Mouse (Mus musculus) neural tube, embryonic 15.5 days (tissue): ENCODE results near the gene Vkorc1. TPM values are rescaled to one million over a fixed set of nuclear protein-coding genes. Genes with fewer than 3 reads are reported as not detected.

Source experiments
- ATAC-seq: fragments of 200-750 bp; cut with Nextera tagmentation; 2 replicates; pipeline ENCODE4 v1.8.0; 2017; ENCODE audit warnings: mild to moderate bottlenecking, moderate TSS enrichment, moderate library complexity; ENCODE audit not compliant: low FRiP score
- H3K27ac ChIP-seq: fragments of 300-500 bp; sonication (generic); replicated peaks from 2 replicates; pipeline ENCODE4 v1.5.1; 2015; ENCODE audit warnings: mild to moderate bottlenecking, inconsistent platforms
- H3K27me3 ChIP-seq: fragments of 300-500 bp; sonication (generic); replicated peaks from 2 replicates; pipeline ENCODE4 v1.6.1; 2015; ENCODE audit warnings: inconsistent platforms
- H3K36me3 ChIP-seq: fragments of 300-500 bp; sonication (generic); 2 replicates; pipeline ENCODE4 v1.6.1; 2015; ENCODE audit warnings: inconsistent platforms
- H3K4me1 ChIP-seq: fragments of 300-500 bp; sonication (generic); 2 replicates; pipeline ENCODE4 v1.6.1; 2015; ENCODE audit warnings: inconsistent platforms
- H3K4me2 ChIP-seq: fragments of 300-500 bp; sonication (generic); 2 replicates; pipeline ENCODE4 v1.6.1; 2015; ENCODE audit warnings: inconsistent platforms, mild to moderate bottlenecking, moderate library complexity
- H3K4me3 ChIP-seq: fragments of 300-500 bp; sonication (generic); replicated peaks from 2 replicates; pipeline ENCODE4 v1.5.1; 2015; ENCODE audit warnings: mild to moderate bottlenecking, inconsistent platforms
- H3K9ac ChIP-seq: fragments of 300-500 bp; sonication (generic); replicated peaks from 2 replicates; pipeline ENCODE4 v1.6.1; 2015; ENCODE audit warnings: mild to moderate bottlenecking, inconsistent platforms
- H3K9me3 ChIP-seq: fragments of 300-500 bp; sonication (generic); replicated peaks from 2 replicates; pipeline ENCODE4 v1.6.1; 2016; ENCODE audit warnings: inconsistent platforms
- WGBS: fragments of 180-500 bp; shearing (Covaris S2); methylation state at CpG from one replicate; pipeline ENCODE4 v1.1.7; 2015; ENCODE audit warnings: mixed read lengths; 5-methylcytosine and 5-hydroxymethylcytosine counted together
- polyA plus RNA-seq: library from polyadenylated mRNA; unstranded; fragments of >200 nt; fragmentation: Nextera tagmentation; extraction: Ambion mirVana; gene quantifications from 2 replicates; pipeline ENCODE4 v1.2.1, GENCODE M21; 2015

Gene Vkorc1
- polyA plus RNA-seq, 1 experiment from 2014 or later = 96.0 TPM

DNA sequence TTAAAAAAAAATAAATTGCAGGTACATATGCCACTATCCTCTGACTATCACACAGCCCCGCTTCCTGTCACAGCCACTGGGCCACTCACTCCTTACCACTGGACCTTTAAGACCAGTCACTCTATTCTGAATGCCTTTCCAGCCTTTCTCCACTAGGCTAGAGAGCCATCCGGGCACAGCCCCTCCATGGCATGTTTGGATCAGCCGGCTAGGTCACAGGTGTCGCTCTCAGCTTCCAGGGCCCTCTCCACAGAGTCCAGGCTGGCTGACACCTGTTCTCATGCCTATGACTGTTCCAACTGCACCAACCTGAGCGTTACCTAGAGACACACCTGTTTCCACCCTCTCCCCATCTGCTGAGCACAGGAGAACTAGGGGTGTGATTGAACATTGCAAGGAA, 33.2 kb upstream of the Vkorc1 start:
- Histone ChIP-seq H3K27me3 (peaks cover 32% of the 10 kb centered on the region), H3K27ac (no peak overlapping the region), H3K9ac (no peak overlapping the region), H3K4me3 (no peak overlapping the region), H3K4me1 (peaks cover 11% of the 10 kb centered on the region; the same call in 1 of the 2 replicates), H3K36me3 (peaks cover 33% of the 10 kb centered on the region), H3K9me3 (no peaks in the 10 kb centered on the region), H3K4me2 (no peak overlapping the region)
- no peak for ATAC-seq
- 56% methylated on average over 5 of the region's 5 CpGs for WGBS

DNA sequence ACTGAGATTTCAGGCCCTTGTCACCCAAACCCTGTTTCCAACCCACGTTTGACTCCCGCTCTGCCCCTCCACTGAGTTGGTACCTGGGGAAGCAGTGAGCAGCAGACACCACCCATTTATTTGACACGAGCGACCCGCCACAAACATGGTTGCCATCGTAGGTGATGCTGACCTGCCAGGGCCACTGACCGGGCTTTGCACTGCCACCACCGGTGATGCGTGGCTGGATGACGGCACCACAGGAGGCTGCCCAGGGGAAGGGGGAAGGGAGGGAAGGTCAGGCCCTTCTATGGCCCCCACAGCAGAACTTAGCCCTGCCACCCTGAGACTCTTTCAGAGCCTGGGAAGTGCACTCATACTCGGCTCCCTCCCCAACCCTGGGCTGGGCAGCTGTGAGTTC, 32.3 kb upstream of the Vkorc1 start:
- peaks cover 11% of the 10 kb centered on the region; the same call in 1 of the 2 replicates for H3K4me1 ChIP-seq
- H3K9me3 ChIP-seq = no peaks in the 10 kb centered on the region
- H3K9ac ChIP-seq = no peak overlapping the region
- no peak overlapping the region for H3K27ac ChIP-seq
- H3K4me3 ChIP-seq = no peak overlapping the region
- H3K27me3 ChIP-seq = peaks cover 32% of the 10 kb centered on the region
- WGBS = 88% methylated on average over 11 of the region's 11 CpGs
- H3K36me3 ChIP-seq = peaks cover 41% of the 10 kb centered on the region
- ATAC-seq = no peak
- no peak overlapping the region for H3K4me2 ChIP-seq

DNA sequence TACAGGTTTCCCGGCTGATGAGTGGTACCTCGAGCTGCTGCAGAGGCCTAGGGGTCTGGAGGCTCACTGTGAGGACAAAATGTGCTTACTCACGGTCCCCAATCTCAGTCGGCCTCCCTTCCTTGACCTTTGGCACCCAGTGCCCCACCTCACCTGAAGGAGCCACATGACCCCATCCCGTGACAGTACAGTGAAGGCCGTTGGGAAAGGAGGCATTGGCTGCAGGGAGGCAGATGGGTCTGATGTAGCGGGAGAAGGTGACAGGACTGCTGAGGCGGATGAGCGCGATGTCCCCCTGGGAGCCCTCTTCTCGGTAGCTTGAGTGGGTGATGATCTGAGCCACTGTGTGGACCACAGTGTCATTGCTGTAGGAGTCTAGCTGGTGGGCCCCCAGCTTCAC, 31.4 kb upstream of the Vkorc1 start:
- Histone ChIP-seq H3K4me2 (no peak overlapping the region), H3K4me3 (no peak overlapping the region), H3K9me3 (no peaks in the 10 kb centered on the region), H3K36me3 (peaks cover 49% of the 10 kb centered on the region), H3K27ac (no peak overlapping the region), H3K9ac (no peak overlapping the region), H3K4me1 (peaks cover 11% of the 10 kb centered on the region; the same call in 1 of the 2 replicates), H3K27me3 (peaks cover 32% of the 10 kb centered on the region)
- WGBS = 90% methylated on average over 11 of the region's 11 CpGs
- no peak for ATAC-seq

DNA sequence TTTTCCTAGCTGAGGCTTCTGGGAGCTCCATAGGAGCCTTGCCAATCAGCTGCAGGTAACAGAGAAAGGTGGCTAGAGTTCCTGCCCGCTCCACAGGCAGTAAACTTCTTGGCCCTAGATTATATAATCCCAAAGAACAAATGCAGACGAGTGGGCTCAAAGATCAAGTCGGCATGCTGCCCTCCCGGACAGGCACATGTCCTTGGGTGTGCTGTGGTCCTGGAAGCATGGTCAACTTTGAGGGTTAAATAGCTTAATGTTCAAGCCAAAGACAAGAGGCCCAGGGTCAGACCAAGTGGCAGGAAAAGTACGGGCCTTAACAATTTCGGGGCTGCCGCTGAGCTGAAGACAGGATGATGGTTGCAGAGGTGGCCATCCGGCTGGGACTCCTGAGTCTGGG, 30.6 kb upstream of the Vkorc1 start:
- Histone ChIP-seq H3K9me3 (no peaks in the 10 kb centered on the region), H3K4me1 (peaks cover 11% of the 10 kb centered on the region; the same call in 1 of the 2 replicates), H3K27ac (no peak overlapping the region), H3K4me2 (no peak overlapping the region), H3K27me3 (peaks cover 32% of the 10 kb centered on the region), H3K36me3 (peaks cover 52% of the 10 kb centered on the region), H3K4me3 (no peak overlapping the region), H3K9ac (no peak overlapping the region)
- no peak for ATAC-seq
- WGBS = 92% methylated on average over 8 of the region's 8 CpGs

DNA sequence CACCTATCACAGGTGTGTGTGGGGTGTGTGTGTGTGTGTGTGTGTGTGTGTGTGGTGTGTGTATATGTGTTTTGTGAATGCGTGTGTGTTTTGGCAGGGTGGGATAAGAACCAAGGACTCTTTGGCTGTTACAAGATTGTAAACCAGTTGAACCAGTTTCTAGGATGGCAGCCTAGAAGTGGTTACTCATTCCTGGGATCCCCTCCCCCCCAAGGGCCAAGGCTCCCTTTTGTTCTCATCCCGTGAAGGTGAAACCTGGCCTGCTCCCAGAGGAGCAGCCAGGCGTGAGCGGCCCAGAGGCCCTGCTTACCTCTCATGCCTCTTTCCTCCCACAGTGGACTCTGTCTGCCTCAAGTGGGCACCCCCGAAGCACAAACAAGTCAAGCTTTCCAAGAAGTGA, 29.8 kb upstream of the Vkorc1 start:
- 80% methylated on average over 5 of the region's 5 CpGs for WGBS
- ATAC-seq = no peak

DNA sequence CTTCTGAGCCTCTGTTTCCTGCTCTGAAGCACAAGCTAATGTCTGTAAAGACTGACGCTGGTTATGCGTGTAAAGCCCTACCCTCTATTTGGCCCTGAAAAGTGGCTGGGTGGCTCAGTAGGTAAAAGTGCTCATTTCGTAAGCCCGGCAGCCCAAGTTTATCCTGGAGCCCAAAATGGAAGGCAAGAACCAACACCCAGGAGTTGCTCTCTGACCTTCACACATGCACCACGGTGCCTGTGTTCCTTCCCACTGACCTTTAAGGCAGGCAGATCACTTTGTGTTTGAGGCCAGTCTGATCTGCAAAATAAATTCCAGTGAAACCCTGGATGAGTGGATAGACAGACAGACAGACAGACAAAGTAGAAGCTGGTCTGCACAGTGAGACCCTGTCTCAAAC, 28.3 kb upstream of the Vkorc1 start:
- ATAC-seq = no peak
- Histone ChIP-seq H3K9ac (no peak overlapping the region), H3K27ac (no peak overlapping the region), H3K9me3 (no peaks in the 10 kb centered on the region), H3K36me3 (peaks cover 57% of the 10 kb centered on the region), H3K27me3 (peaks cover 12% of the 10 kb centered on the region), H3K4me2 (no peak overlapping the region), H3K4me1 (no peaks in the 10 kb centered on the region), H3K4me3 (no peak overlapping the region)
- WGBS = 94% methylated on average over 5 of the region's 5 CpGs

More for the DNA sequence above, 29.8 kb upstream of the Vkorc1 start:
- Histone ChIP-seq H3K4me1 (peaks cover 11% of the 10 kb centered on the region; the same call in 1 of the 2 replicates), H3K9me3 (no peaks in the 10 kb centered on the region), H3K4me3 (no peak overlapping the region), H3K27ac (no peak overlapping the region), H3K36me3 (peaks cover 57% of the 10 kb centered on the region), H3K4me2 (no peak overlapping the region), H3K27me3 (peaks cover 27% of the 10 kb centered on the region), H3K9ac (no peak overlapping the region)

DNA sequence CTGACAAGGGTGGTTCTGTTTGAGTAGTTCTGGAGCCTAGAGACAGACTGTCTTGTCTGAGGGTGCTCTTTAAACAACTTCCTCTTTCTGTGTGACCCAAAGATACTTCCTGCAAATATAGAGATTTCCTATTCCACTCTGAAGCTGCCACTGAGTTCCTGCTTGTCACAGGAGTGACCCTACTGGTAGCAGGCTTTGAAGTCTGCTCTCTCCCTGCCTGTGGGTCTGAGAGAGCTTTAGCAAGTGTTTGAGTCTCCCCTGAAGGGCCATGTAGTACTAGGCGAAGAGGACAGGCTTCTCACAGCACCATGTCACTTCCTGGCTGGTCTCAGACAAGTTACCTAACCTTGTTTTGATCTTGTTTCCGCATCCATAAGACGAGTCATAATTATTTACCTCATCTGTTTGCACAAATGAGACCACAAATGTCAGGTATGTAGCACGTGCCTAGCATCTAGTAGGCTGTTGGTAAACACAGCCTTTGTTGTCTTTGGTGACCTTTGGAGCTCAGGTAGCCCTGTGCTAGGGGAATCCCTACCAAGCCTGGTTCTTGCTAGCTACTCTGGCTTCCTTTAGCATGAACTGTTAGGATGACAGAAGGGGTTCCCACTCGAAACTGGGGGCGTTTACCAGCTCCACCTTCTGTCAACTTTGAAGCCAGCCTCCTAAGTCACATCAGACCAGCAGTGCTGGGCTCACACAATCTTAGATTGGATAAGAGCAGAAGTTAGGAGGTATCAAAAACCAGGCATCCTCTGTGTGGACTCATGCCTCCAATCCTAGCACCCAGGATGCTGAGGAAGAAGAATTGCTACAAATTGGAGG, 27.2 kb upstream of the Vkorc1 start:
- Histone ChIP-seq H3K4me1 (no peaks in the 10 kb centered on the region), H3K9me3 (no peaks in the 10 kb centered on the region), H3K4me3 (no peak overlapping the region), H3K36me3 (peaks cover 61% of the 10 kb centered on the region), H3K4me2 (no peak overlapping the region), H3K27me3 (peaks cover 1% of the 10 kb centered on the region), H3K9ac (no peak overlapping the region), H3K27ac (no peak overlapping the region)
- WGBS = 92% methylated on average over 6 of the region's 6 CpGs
- no peak for ATAC-seq

DNA sequence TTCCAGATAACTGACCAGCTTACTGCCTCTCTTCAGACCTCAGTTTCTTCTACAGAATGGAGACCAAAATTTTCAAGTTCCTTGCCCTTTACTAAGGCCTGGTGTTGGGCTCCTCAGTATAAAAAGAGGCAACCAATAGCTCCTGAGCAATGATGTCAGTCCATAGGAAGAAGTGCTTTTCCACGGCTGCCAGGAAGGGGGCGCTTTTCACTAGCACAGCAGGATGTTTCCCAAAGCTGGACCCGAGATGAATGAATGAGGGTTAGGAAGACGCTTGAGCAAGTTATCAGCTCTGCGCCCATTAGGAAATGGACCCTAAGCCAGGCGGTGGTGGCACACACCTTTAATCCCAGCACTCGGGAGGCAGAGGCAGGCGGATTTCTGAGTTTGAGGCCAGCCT, 26.1 kb upstream of the Vkorc1 start:
- peaks cover 66% of the 10 kb centered on the region for H3K36me3 ChIP-seq
- no peak overlapping the region for H3K9ac ChIP-seq
- ATAC-seq = no peak
- no peaks in the 10 kb centered on the region for H3K9me3 ChIP-seq
- no peak overlapping the region for H3K4me3 ChIP-seq
- 66% methylated on average over 8 of the region's 8 CpGs for WGBS
- H3K4me2 ChIP-seq = no peak overlapping the region
- no peak overlapping the region for H3K27ac ChIP-seq
- no peaks in the 10 kb centered on the region for H3K4me1 ChIP-seq
- no peaks in the 10 kb centered on the region for H3K27me3 ChIP-seq

DNA sequence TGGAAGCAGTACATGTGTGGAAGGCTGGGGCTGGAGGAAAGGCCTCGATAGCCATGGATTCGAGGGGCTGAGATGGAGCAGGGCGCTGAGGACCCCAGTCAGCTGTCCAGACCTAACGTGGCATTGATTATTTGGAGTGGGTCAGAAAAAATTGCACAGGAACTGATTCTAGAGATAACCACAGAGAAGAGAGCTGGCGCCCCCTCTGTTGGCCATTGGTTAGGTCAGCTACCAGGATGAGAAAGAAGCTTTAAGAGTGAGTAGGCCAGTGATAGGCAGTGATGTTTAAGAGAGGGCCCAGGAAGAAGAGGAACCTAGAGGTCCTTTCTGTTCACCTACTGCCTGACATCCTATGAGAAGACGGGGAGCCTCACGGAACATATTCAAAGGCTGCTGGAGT, 23.9 kb upstream of the Vkorc1 start:
- peaks cover 58% of the 10 kb centered on the region for H3K36me3 ChIP-seq
- no peak overlapping the region for H3K4me3 ChIP-seq
- H3K4me2 ChIP-seq = no peak overlapping the region
- WGBS = 75% methylated on average over 7 of the region's 7 CpGs
- H3K27ac ChIP-seq = no peak overlapping the region
- ATAC-seq = no peak
- no peaks in the 10 kb centered on the region for H3K27me3 ChIP-seq
- no peak overlapping the region for H3K9ac ChIP-seq
- no peaks in the 10 kb centered on the region for H3K9me3 ChIP-seq
- H3K4me1 ChIP-seq = no peaks in the 10 kb centered on the region

DNA sequence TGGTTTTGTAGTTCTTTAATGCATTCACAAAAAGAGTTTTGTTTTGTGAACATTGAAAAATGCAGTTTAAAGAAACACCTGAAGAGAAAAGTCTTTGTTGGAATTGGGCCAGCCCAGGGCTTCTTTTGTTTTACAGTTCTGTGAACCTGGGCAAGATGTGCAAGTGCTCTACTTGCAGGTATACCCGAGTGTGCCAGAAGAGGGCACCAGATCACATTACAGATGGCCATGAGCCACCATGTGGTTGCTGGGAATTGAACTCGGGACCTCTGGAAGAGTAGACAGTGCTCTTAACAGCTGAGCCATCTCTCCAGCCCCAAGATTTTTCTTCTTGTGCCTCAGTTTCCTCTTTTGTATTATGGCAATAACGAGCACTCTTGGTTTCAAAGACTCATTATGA, 22.8 kb upstream of the Vkorc1 start:
- Histone ChIP-seq H3K27me3 (no peaks in the 10 kb centered on the region), H3K4me2 (no peak overlapping the region), H3K4me1 (peaks cover 4% of the 10 kb centered on the region), H3K27ac (no peak overlapping the region), H3K4me3 (no peak overlapping the region), H3K9me3 (no peaks in the 10 kb centered on the region), H3K36me3 (peaks cover 49% of the 10 kb centered on the region), H3K9ac (no peak overlapping the region)
- 59% methylated on average over 3 of the region's 3 CpGs for WGBS
- ATAC-seq = no peak

DNA sequence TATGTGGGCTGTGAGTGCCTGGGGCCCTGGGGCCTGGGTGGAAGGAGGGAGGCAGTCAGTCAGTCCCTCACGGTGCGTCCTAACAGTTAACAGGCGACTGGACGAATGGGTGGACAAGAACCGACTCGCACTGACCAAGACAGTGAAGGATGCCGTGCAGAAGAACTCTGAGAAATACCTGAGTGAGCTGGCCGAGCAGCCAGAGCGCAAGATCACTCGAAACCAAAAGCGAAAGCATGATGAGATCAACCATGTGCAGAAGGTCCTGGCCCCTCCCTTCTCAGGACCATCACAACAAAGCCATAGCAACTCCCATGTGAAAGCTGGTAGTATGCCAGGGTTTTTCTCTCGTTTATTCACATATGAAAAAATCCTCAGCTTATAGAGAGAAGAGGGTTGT, 19.9 kb upstream of the Vkorc1 start:
- 95% methylated on average over 12 of the region's 12 CpGs for WGBS
- Histone ChIP-seq H3K4me2 (no peak overlapping the region), H3K9me3 (no peaks in the 10 kb centered on the region), H3K4me3 (no peak overlapping the region), H3K4me1 (peaks cover 15% of the 10 kb centered on the region), H3K27me3 (no peaks in the 10 kb centered on the region), H3K27ac (no peak overlapping the region), H3K9ac (no peak overlapping the region), H3K36me3 (peaks cover 28% of the 10 kb centered on the region)
- ATAC-seq = no peak

DNA sequence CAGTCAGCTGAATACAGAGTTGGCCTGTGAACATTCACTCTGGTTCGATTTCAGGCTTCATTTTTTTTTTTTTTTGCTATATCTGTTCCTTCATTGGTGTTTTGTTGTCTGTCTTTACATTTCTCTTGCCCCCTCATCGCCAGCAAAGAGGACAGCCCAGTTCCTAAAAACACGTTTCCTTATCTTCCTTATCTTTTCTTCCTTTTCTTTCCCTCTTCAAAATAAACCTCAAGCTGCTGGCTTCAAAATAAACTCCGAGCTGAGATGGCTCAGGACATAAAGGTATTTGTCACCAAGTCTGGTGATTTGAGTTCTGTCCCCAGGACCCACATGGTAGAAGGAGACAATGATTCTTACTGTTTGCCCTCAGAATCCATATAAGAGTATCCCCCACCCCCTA, 17.5 kb upstream of the Vkorc1 start:
- ATAC-seq = no peak
- 34% methylated on average over 4 of the region's 4 CpGs for WGBS
- peak overlapping the region; percentile 70 for H3K4me2 ChIP-seq
- H3K9ac ChIP-seq = peak overlapping the region; percentile 74
- H3K27ac ChIP-seq = peak overlapping the region; percentile 82
- H3K36me3 ChIP-seq = peaks cover 43% of the 10 kb centered on the region
- H3K27me3 ChIP-seq = no peaks in the 10 kb centered on the region
- peak overlapping the region; percentile 86 for H3K4me3 ChIP-seq
- H3K9me3 ChIP-seq = no peaks in the 10 kb centered on the region
- H3K4me1 ChIP-seq = peaks cover 15% of the 10 kb centered on the region
